Mouse (Mus musculus): ENCODE results near the gene Gm20532.

- TF ChIP-seq POLR2A (IDR thresholded peaks at IDR 0.05; ENCODE audit: borderline replicate concordance, insufficient read depth, low read length) (no peak), CTCF (IDR thresholded peaks at IDR 0.05; ENCODE audit: borderline replicate concordance, insufficient read depth, low read depth, low read length) (no peak)
Measured at GRCm38 (mm10) chr2:26571826-26572225, 14.6 kb upstream of the Gm20532 start.

All from cerebellum, adult 2 months (tissue).